Mouse (Mus musculus): Measurements from ENCODE around the gene Abl1. TPM values are rescaled to one million over a fixed set of nuclear protein-coding genes. Genes with fewer than 3 reads are reported as not detected.

The Abl1 gene
- total and polyA plus RNA-seq, 3 experiments, result 9.8 to 22.4 (median 15.2) TPM

DNA sequence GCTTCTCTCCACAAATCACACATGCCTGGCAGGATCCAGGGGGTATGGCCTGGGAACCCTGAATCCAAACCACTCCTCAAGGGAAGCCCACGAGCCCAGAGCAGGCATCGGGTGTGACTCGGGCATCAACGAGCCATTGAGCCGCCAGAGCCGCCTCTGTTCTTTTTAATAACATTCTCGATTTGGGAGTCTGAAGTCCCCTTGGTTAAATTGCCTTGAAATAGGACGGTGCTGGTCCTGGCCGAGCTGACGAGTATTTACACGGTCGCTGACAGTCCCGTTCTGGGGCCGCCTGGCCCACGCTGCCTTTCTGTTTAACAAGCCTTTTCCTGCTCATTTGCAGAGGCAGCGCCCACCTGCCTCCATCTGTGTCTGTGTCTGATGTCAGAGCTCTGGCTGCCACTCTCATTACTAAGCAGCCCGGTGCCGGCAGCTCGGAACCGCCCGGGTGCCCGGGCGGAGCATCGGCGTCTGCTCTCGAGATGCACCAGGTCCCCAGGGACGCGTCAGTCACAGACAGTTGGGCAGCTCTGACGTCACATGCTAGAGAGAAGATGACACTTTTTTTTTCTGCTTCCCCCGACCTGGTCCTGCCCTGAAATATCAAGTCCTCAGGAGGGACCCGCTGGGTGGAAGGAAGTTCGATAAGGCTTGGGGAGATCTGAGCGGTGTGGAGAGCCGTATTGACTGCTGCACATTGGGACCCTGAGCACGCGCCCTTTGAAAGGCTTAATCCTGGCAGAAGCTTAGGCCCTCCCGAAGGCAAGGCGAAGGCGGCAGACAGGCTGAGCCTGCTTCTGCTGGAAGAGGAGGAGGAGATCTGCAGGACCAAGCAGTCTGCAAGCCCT is 134.6 kb downstream of the Abl1 start (continued):
- TF ChIP-seq ELF1 (IDR thresholded peaks at IDR 0.05; ENCODE audit: low read depth, low read length), result 0 out of 2 replicates have a peak, but pooled peaks have one; percentile 21
- TF ChIP-seq USF2 (conservative IDR thresholded peaks at IDR 0.05; ENCODE audit: low read depth, low read length), result no peak
- TF ChIP-seq MAX (IDR thresholded peaks at IDR 0.05; ENCODE audit: low read length), result peak; percentile 47; the same call in 1 of the 2 replicates
- TF ChIP-seq ZC3H11A (IDR thresholded peaks at IDR 0.05; ENCODE audit: low read depth, low read length), result no peak
- no peak for TF ChIP-seq USF1 (IDR thresholded peaks at IDR 0.05; ENCODE audit: low read depth, low read length)
- no peak for TF ChIP-seq TCF12 (IDR thresholded peaks at IDR 0.05; ENCODE audit: low read depth, low read length)
- no peak for TF ChIP-seq MYC (IDR thresholded peaks at IDR 0.05; ENCODE audit: low read depth, low read length)
- peak; percentile 35; the same call in 1 of the 2 replicates for TF ChIP-seq SIN3A (IDR thresholded peaks at IDR 0.05; ENCODE audit: low read length)
- TF ChIP-seq ZNF384 (IDR thresholded peaks at IDR 0.05; ENCODE audit: low read depth, low read length), result peak; percentile 94

DNA sequence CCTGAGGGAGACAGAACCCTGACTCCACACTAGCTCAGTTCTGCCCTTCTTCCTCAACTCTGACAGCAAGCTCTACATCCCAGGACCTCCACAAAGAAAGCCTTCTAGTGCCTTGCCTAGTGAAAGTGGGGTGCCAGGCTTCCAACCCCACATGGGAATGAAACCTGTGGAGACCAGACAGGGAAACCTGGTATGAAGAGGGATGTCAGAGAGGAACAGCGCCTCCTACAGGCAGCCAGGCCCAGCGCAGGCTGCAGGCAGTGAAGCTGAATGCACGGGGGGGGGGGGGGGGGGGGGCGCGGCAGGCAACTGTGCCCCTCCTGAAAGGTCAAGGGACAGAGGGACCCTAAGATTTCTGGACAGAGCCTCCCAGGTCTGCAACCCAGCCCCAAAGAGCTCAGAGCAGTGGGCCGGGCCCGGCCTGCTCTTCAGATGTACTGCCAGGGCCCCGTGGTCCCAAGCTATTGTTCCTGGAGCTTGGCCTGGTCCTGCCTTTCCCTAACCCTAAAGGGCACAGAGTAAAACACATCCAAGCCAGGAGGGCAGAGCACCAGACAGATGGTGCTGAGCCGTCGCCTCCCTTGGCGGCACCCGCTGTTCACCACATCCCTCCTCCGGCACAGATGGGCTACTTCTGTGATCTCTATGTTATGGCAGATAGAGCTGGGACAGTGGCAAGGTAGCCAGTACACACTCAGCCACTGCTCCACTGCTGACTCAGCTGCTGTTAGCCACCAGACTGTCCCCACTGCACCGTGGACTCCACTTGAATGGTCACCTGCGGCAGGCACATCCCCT is 136.0 kb downstream of the Abl1 start:
- dilution Hi-C loops (cut with MboI; ENCODE audit: extremely low pct_ligation_motif_present, extremely low pct_unique_long_range_greater_than_20kb, low sequenced_read_pairs) (no loop called here), in situ Hi-C loops (cut with MboI; ENCODE audit: low pct_ligation_motif_present, low pct_unique_long_range_greater_than_20kb, low sequenced_read_pairs) (no loop called here)
- no peak for TF ChIP-seq NELFE (IDR thresholded peaks at IDR 0.05; ENCODE audit: low read depth, low read length)
- peak; percentile 8 to 56; a peak in 2 of 4 replicates for TF ChIP-seq CTCF (conservative IDR thresholded peaks at IDR 0.05 in 1 of 2, IDR thresholded peaks at IDR 0.05 in 1 of 2; ENCODE audit: low read depth in 2 of 2, low read length in 2 of 2)
- TF ChIP-seq POLR2AphosphoS2 (IDR thresholded peaks at IDR 0.05; ENCODE audit: low read depth, low read length), result no peak
- Histone ChIP-seq H3K4me3 (replicated peaks in 1 of 3; ENCODE audit: low read depth in 2 of 3, low read length in 2 of 3, poor library complexity in 1 of 3) (no peak overlapping the region), H3K9me3 (replicated peaks; ENCODE audit: low read length) (no peaks in the 10 kb centered on the region), H3K79me2 (replicated peaks; ENCODE audit: control insufficient read depth, extremely low read depth, insufficient read depth, poor library complexity, severe bottlenecking) (no peaks in the 10 kb centered on the region), H3K27me3 (replicated peaks) (peaks cover 85% of the 10 kb centered on the region), H3K36me3 (replicated peaks in 1 of 2; ENCODE audit: control insufficient read depth in 1 of 2, insufficient read depth in 1 of 2, low read length in 1 of 2) (no peaks in the 10 kb centered on the region), H3K27ac (ENCODE audit: insufficient read depth, low read depth) (no peak overlapping the region), H3K9ac (ENCODE audit: insufficient read depth, low read depth) (no peak overlapping the region), H3K4me1 (ENCODE audit: control insufficient read depth in 1 of 2, insufficient read depth in 2 of 2) (peaks cover 4 to 16% of the 10 kb centered on the region in 2 experiments; a peak in 3 of 4 replicates), H3K4me2 (ENCODE audit: insufficient read depth, low read depth, poor library complexity, severe bottlenecking) (no peak overlapping the region)
- DNase-seq (ENCODE audit: extremely low read depth), result no peak

DNA sequence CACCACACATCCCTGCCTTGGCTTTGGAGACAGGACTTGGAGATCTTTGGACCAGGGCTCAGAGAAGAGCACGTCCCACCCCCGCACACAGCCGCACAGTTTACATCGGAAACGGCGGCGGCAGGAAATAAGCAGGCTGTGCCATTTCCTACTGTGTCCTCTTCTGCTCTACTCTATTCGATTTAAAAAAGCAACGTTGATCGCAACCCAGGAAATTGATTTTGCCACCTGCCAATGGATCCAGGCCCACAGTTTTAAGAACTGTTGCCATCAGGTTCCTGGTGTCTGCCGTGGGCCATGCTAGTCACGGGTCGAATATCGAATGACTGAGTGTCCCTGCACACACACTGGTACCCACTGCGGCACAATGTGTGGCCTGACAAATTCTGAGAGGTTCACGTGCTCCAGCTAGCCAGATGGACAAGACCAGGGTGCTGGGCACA is 137.3 kb downstream of the Abl1 start:
- no peak overlapping the region for H3K27ac ChIP-seq (ENCODE audit: insufficient read depth, low read depth)
- peaks cover 4 to 16% of the 10 kb centered on the region in 2 experiments; a peak in 3 of 4 replicates for H3K4me1 ChIP-seq (ENCODE audit: control insufficient read depth in 1 of 2, insufficient read depth in 2 of 2)
- in situ Hi-C loops (cut with MboI; ENCODE audit: low pct_ligation_motif_present, low pct_unique_long_range_greater_than_20kb, low sequenced_read_pairs), result no loop called here
- dilution Hi-C loops (cut with MboI; ENCODE audit: extremely low pct_ligation_motif_present, extremely low pct_unique_long_range_greater_than_20kb, low sequenced_read_pairs), result no loop called here
- TF ChIP-seq MEF2A (IDR thresholded peaks at IDR 0.05; ENCODE audit: borderline replicate concordance, low read depth, low read length) (no peak), UBTF (IDR thresholded peaks at IDR 0.05; ENCODE audit: low read depth, low read length) (no peak), ZKSCAN1 (IDR thresholded peaks at IDR 0.05; ENCODE audit: borderline replicate concordance, low read depth, low read length) (no peak), RAD21 (IDR thresholded peaks at IDR 0.05; ENCODE audit: low read depth, low read length) (no peak), TBP (conservative IDR thresholded peaks at IDR 0.05; ENCODE audit: low read depth, low read length) (no peak), GABPA (IDR thresholded peaks at IDR 0.05; ENCODE audit: insufficient replicate concordance, low read depth, low read length) (no peak), ZMIZ1 (IDR thresholded peaks at IDR 0.05; ENCODE audit: low read depth, low read length) (no peak), IRF4 (IDR thresholded peaks at IDR 0.05; ENCODE audit: low read depth, low read length) (no peak), EP300 (IDR thresholded peaks at IDR 0.05; ENCODE audit: low read length) (no peak), JUND (conservative IDR thresholded peaks at IDR 0.05; ENCODE audit: low read depth, low read length) (no peak)
- no peaks in the 10 kb centered on the region for H3K9me3 ChIP-seq (replicated peaks; ENCODE audit: low read length)
- no peaks in the 10 kb centered on the region for H3K79me2 ChIP-seq (replicated peaks; ENCODE audit: control insufficient read depth, extremely low read depth, insufficient read depth, poor library complexity, severe bottlenecking)
- no peaks in the 10 kb centered on the region for H3K36me3 ChIP-seq (replicated peaks in 1 of 2; ENCODE audit: control insufficient read depth in 1 of 2, insufficient read depth in 1 of 2, low read length in 1 of 2)
- DNase-seq (ENCODE audit: extremely low read depth), result no peak
- peaks cover 90% of the 10 kb centered on the region for H3K27me3 ChIP-seq (replicated peaks)
- H3K4me2 ChIP-seq (ENCODE audit: insufficient read depth, low read depth, poor library complexity, severe bottlenecking), result no peak overlapping the region
- no peak overlapping the region for H3K4me3 ChIP-seq (replicated peaks in 1 of 3; ENCODE audit: low read depth in 2 of 3, low read length in 2 of 3, poor library complexity in 1 of 3)
- H3K9ac ChIP-seq (ENCODE audit: insufficient read depth, low read depth), result no peak overlapping the region

All from CH12.LX (cell line).